In the genomic region with DNA sequence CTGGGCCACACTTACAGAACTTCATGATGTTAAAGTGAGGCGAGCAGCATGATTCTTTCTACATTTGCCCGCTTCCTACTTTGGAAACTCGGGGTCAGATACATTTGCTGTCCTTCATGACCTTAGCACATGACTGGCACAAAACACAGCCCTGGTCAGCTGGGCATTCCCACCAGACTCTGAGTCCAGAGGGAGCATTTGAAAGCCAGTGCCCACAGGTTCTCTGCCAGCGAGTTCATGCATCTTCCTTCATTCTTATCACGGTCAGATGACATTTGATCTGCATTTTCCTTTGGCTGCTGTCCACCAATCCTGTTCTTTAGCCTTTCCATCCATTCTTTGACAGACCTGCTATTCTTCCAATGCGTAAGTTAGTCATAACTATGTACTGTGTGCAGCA, we compare ENCODE assay signal across 26 mouse cellular contexts.
"Had no signal": no experiment of that assay in that cellular context is flagged by ENCODE, and none has a peak within 500 bp of the region (broad histone marks: within the 10 kb centered on the region; RNA-seq: fewer than 3 reads in every experiment).

No protein-coding gene starts in this region.

- H3K36me3 ChIP-seq: liver, embryonic 13.5 days; liver, embryonic 15.5 days had no signal

- H3K4me2 ChIP-seq: heart, embryonic 12.5 days; hindbrain, embryonic 13.5 days; hindbrain, embryonic 15.5 days; kidney, embryonic 15.5 days; limb, embryonic 12.5 days; liver, embryonic 11.5 days; liver, embryonic 13.5 days; liver, embryonic 15.5 days had no signal

- H3K27me3 ChIP-seq: heart, embryonic 12.5 days; hindbrain, embryonic 13.5 days; hindbrain, embryonic 15.5 days; kidney, embryonic 15.5 days; limb, embryonic 12.5 days; liver, embryonic 13.5 days; liver, embryonic 15.5 days had no signal

- H3K9me3 ChIP-seq: heart, embryonic 10.5 days; heart, embryonic 12.5 days; hindbrain, embryonic 13.5 days; hindbrain, embryonic 15.5 days; kidney, embryonic 15.5 days; limb, embryonic 12.5 days; liver, embryonic 13.5 days; liver, embryonic 15.5 days had no signal

- H3K4me1 ChIP-seq: heart, embryonic 10.5 days; heart, embryonic 12.5 days; hindbrain, embryonic 13.5 days; hindbrain, embryonic 15.5 days; kidney, embryonic 15.5 days; limb, embryonic 12.5 days; liver, embryonic 13.5 days had no signal

- H3K4me3 ChIP-seq: heart, embryonic 10.5 days; heart, embryonic 12.5 days; hindbrain, embryonic 13.5 days; hindbrain, embryonic 15.5 days; kidney, embryonic 15.5 days; limb, embryonic 12.5 days; liver, embryonic 13.5 days; liver, embryonic 15.5 days had no signal

- ATAC-seq: hindbrain, postnatal 0 days; intestine, embryonic 16.5 days had no signal

- H3K27ac ChIP-seq: heart, embryonic 10.5 days; hindbrain, embryonic 13.5 days; hindbrain, embryonic 15.5 days; hindbrain, postnatal 0 days; kidney, embryonic 15.5 days; kidney, postnatal 0 days; limb, embryonic 12.5 days; liver, embryonic 13.5 days; liver, embryonic 15.5 days had no signal

- DNase-seq: gastrocnemius, postnatal 14 days; gastrocnemius, postnatal 36 days; heart, adult 18-20 months; heart, postnatal 14 days; heart, postnatal 36 days; kidney, adult 11 months; kidney, adult 2 months; kidney, adult 9 months; kidney, postnatal 14 days; kidney, postnatal 36 days; layer of hippocampus, adult 9-11 months; layer of hippocampus, postnatal 36 days; left cerebral cortex, postnatal 4 days; liver; liver, embryonic 13.5 days had no signal

- H3K9ac ChIP-seq: heart, embryonic 12.5 days; hindbrain, embryonic 13.5 days; hindbrain, embryonic 15.5 days; kidney, embryonic 15.5 days; limb, embryonic 12.5 days; liver, embryonic 13.5 days; liver, embryonic 15.5 days had no signal
